Mouse (Mus musculus): ENCODE measurements around the gene Clgn.

DNA sequence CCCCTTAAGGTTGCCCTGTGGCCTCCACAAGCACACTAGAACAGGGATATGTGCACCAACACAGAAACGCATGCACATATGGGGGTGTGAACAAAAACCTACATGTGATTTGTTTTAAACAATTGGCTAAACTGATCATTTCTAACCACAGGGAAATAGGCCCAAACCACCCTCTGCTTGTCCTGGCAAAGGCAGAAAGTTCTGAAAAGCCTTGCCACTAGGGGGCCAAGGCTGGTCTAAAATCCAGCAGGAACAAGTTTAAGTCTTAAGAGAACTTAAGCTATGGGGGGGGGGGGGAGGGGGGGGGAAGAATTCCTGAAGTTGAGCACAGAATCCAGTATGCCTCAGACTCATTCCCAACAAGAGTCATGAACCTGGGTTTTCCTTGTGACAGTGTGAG is 60.3 kb downstream of the Clgn start:
- TF ChIP-seq CTCF (IDR thresholded peaks at IDR 0.05; ENCODE audit: extremely low read depth, insufficient read depth, low read length) (peak; percentile 18; the same call in 1 of the 2 replicates), POLR2A (IDR thresholded peaks at IDR 0.05; ENCODE audit: extremely low read depth, insufficient read depth, low read length) (no peak)
